Mouse (Mus musculus): ENCODE measurements around the gene Hspb7. TPM values are rescaled to one million over a fixed set of nuclear protein-coding genes. Genes with fewer than 3 reads are reported as not detected.

Gene Hspb7
- total RNA-seq, 4 experiments from 2014 or later = 1,512 to 1,942 (median 1,609) TPM

- DNase-seq (ENCODE audit: low spot score) = no peak
Observed at GRCm38 (mm10) chr4:141419398-141420191, 984 bp upstream of the Hspb7 start.

GRCm38 (mm10) chr4:141420886-141421285 is 307 bp downstream of the Hspb7 start:
- no peak for DNase-seq (ENCODE audit: low spot score)

GRCm38 (mm10) chr4:141421423-141421822 is 844 bp downstream of the Hspb7 start:
- DNase-seq (ENCODE audit: low spot score) = no peak

- no peak for DNase-seq (ENCODE audit: low spot score)
Observed at GRCm38 (mm10) chr4:141422841-141423240, 2.3 kb downstream of the Hspb7 start.

- no peak for DNase-seq (ENCODE audit: low spot score)
Observed at GRCm38 (mm10) chr4:141423288-141423687, 2.7 kb downstream of the Hspb7 start.

GRCm38 (mm10) chr4:141423691-141424431 is 3.3 kb downstream of the Hspb7 start:
- no peak for DNase-seq (ENCODE audit: low spot score)

GRCm38 (mm10) chr4:141425484-141426479 is 5.2 kb downstream of the Hspb7 start:
- no peak for DNase-seq (ENCODE audit: low spot score)

- DNase-seq (ENCODE audit: low spot score) = no peak
Observed at GRCm38 (mm10) chr4:141426796-141427745, 6.5 kb downstream of the Hspb7 start.

- DNase-seq (ENCODE audit: low spot score) = no peak
Observed at GRCm38 (mm10) chr4:141427921-141428320, 7.3 kb downstream of the Hspb7 start.

- no peak for DNase-seq (ENCODE audit: low spot score)
Observed at GRCm38 (mm10) chr4:141429381-141429780, 8.8 kb downstream of the Hspb7 start.

- DNase-seq (ENCODE audit: low spot score) = no peak
Observed at GRCm38 (mm10) chr4:141429847-141430246, 9.3 kb downstream of the Hspb7 start.

- DNase-seq (ENCODE audit: low spot score) = no peak
Observed at GRCm38 (mm10) chr4:141430997-141431396, 10.4 kb downstream of the Hspb7 start.

GRCm38 (mm10) chr4:141432666-141433065 is 12.1 kb downstream of the Hspb7 start:
- DNase-seq (ENCODE audit: low spot score) = no peak

- DNase-seq (ENCODE audit: low spot score) = no peak
Observed at GRCm38 (mm10) chr4:141433191-141433590, 12.6 kb downstream of the Hspb7 start.

- DNase-seq (ENCODE audit: low spot score) = no peak
Observed at GRCm38 (mm10) chr4:141435974-141436373, 15.4 kb downstream of the Hspb7 start, which contains the start of gene Srarp. Srarp (minus strand) TSS chr4:141436105.

GRCm38 (mm10) chr4:141439083-141439803 is 18.7 kb downstream of the Hspb7 start:
- DNase-seq (ENCODE audit: low spot score) = no peak

GRCm38 (mm10) chr4:141440877-141441276 is 20.3 kb downstream of the Hspb7 start:
- no peak for DNase-seq (ENCODE audit: low spot score)

GRCm38 (mm10) chr4:141443641-141444429 is 23.3 kb downstream of the Hspb7 start:
- no peak for DNase-seq (ENCODE audit: low spot score)

Measured in heart, adult 8-10 months (tissue).